Mouse (Mus musculus) G1E (cell line): Measurements from ENCODE around the gene Rac1.

Experiments used
- CTCF ChIP-seq: IDR thresholded peaks from 2 replicates; pipeline ENCODE4 v1.5.1; 2012; ENCODE audit warnings: low read depth, low read length, inconsistent platforms, mixed read lengths
- GATA1 ChIP-seq: IDR thresholded peaks from 2 replicates; pipeline ENCODE4 v1.6.1; 2012; ENCODE audit warnings: borderline replicate concordance, low read length, inconsistent platforms, mixed read lengths
- GATA2 ChIP-seq: IDR thresholded peaks from 2 replicates; pipeline ENCODE4 v1.6.1; 2012; ENCODE audit warnings: low read depth, low read length, inconsistent platforms, borderline replicate concordance
- POLR2AphosphoS5 ChIP-seq: IDR thresholded peaks from 2 replicates; pipeline ENCODE4 v1.6.1; 2012; ENCODE audit warnings: low read depth, low read length, inconsistent platforms; ENCODE audit not compliant: insufficient replicate concordance
- TAL1 ChIP-seq: conservative IDR thresholded peaks from 2 replicates; pipeline ENCODE4 v1.6.1; 2012; ENCODE audit warnings: low read depth, low read length, inconsistent platforms, mixed read lengths

DNA sequence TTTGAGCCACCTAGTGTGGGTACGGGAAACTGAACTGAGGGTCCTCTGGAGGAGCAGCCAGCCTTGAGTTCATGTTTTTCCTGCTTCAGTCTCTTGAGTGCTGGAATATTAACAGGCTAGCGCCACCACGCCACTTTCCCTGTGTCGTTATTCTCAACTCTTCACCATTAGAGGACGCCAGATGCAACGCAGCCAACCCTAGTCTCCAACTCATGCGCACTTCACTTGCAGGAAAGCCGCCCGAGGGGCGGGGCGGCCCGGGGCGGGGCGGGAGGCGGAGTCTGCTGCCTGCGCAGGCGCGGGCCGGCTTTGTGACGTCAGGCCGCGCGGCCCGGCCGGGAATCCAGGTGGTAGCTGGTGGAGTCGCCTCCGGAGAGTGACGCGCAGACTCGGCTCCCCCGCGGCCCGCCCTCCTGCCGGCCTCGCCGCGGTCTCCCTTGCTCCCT is 20.6 kb upstream of the Rac1 start:
- TF ChIP-seq CTCF (peak; percentile 20; the same call in 1 of the 2 replicates), GATA2 (no peak), TAL1 (no peak), POLR2AphosphoS5 (no peak), GATA1 (no peak)
